Mouse (Mus musculus) liver, postnatal 0 days (tissue): ENCODE measurements at regions not wholly inside any gene's neighbourhood (a gene's known extent, or its start where the extent isn't known, plus 50 kb on each side); places are given as distances from the start of the nearest gene placed in this dataset.

Source experiments
- CTCF ChIP-seq: sonication (generic); IDR thresholded peaks from 2 replicates; pipeline ENCODE4 v1.5.1; 2016; ENCODE audit warnings: antibody characterized with exemption, low read depth
- EP300 ChIP-seq: IDR thresholded peaks from 2 replicates; pipeline ENCODE4 v1.6.1; 2016; ENCODE audit warnings: antibody characterized with exemption, low read depth, mild to moderate bottlenecking

DNA sequence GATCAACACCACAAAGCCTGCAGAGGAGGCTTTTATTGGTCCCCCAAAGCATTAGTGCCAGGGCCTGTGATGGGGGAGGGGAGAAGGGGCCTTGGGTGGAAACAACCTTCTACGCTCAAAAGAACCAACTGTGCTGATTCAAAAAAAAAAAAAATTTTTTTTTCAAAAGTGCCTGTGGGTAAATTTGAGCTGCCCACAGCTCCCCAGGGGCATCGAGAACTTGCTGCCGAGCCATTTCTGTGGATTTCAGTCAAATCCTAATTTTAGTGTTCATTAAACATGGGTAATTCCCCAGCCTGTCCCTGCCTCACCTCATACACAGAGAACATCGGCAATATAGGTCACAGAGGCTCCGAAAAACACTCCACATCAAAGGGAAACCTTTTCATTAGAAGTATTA lies 161.2 kb upstream of the Dynlrb2 start:
- TF ChIP-seq CTCF = no peak
- no peak for TF ChIP-seq EP300
